Mouse (Mus musculus) erythroblast, embryonic 14.5 days (primary cell): ENCODE results near the gene Olfr159. TPM values are rescaled to one million over a fixed set of nuclear protein-coding genes. Genes with fewer than 3 reads are reported as not detected.

Source experiments
- H3K27me3 ChIP-seq: 2 replicates; pipeline ENCODE4 v1.6.1; 2012; ENCODE audit warnings: inconsistent platforms; ENCODE audit not compliant: control insufficient read depth
- H3K36me3 ChIP-seq: 2 replicates; pipeline ENCODE4 v1.6.1; 2012; ENCODE audit warnings: mild to moderate bottlenecking, inconsistent platforms; ENCODE audit not compliant: control insufficient read depth
- H3K4me1 ChIP-seq: 2 replicates; pipeline ENCODE4 v1.6.1; 2012; ENCODE audit warnings: inconsistent platforms; ENCODE audit not compliant: control insufficient read depth
- H3K4me3 ChIP-seq: replicated peaks from 2 replicates; pipeline ENCODE3; 2012; ENCODE audit warnings: moderate library complexity, mild to moderate bottlenecking, inconsistent platforms
- H3K9me3 ChIP-seq: 2 replicates; pipeline ENCODE4 v1.6.1; 2012; ENCODE audit warnings: low read length, inconsistent platforms, mixed read lengths; ENCODE audit not compliant: control insufficient read depth
- GATA1 ChIP-seq: IDR thresholded peaks from 2 replicates; pipeline ENCODE4 v1.6.1; 2012; ENCODE audit warnings: low read length, inconsistent platforms, mixed read lengths
- TAL1 ChIP-seq: IDR thresholded peaks from 3 replicates; pipeline ENCODE4 v1.6.1; 2012; ENCODE audit warnings: low read length, inconsistent platforms, mixed read lengths
- polyA plus RNA-seq: library from polyadenylated mRNA; stranded (reverse); fragments of >175 nt; gene quantifications from 2 replicates; pipeline ENCODE4 v1.2.3, GENCODE M21; 2012

The Olfr159 gene
- polyA plus RNA-seq, 1 experiment: not detected

GRCm38 (mm10) chr4:43733186-43733585 lies 37.6 kb downstream of the Olfr159 start:
- Histone ChIP-seq H3K36me3 (no peaks in the 10 kb centered on the region), H3K27me3 (no peaks in the 10 kb centered on the region), H3K4me1 (peaks cover 13% of the 10 kb centered on the region), H3K9me3 (no peaks in the 10 kb centered on the region), H3K4me3 (no peak overlapping the region)
- TF ChIP-seq GATA1 (no peak), TAL1 (no peak)

GRCm38 (mm10) chr4:43732171-43732570 lies 38.6 kb downstream of the Olfr159 start:
- Histone ChIP-seq H3K27me3 (no peaks in the 10 kb centered on the region), H3K9me3 (no peaks in the 10 kb centered on the region), H3K4me1 (peaks cover 15% of the 10 kb centered on the region)

GRCm38 (mm10) chr4:43730750-43731297 lies 40.0 kb downstream of the Olfr159 start:
- Histone ChIP-seq H3K4me3 (no peak overlapping the region), H3K4me1 (peaks cover 15% of the 10 kb centered on the region), H3K27me3 (no peaks in the 10 kb centered on the region), H3K9me3 (no peaks in the 10 kb centered on the region), H3K36me3 (no peaks in the 10 kb centered on the region)
- TF ChIP-seq GATA1 (no peak), TAL1 (no peak)

More at GRCm38 (mm10) chr4:43732171-43732570, 38.6 kb downstream of the Olfr159 start:
- TF ChIP-seq TAL1: no peak
- TF ChIP-seq GATA1: no peak
- Histone ChIP-seq H3K4me3 (no peak overlapping the region), H3K36me3 (no peaks in the 10 kb centered on the region)

- TF ChIP-seq TAL1: no peak
- TF ChIP-seq GATA1: no peak
- Histone ChIP-seq H3K4me1 (peaks cover 15% of the 10 kb centered on the region), H3K36me3 (no peaks in the 10 kb centered on the region), H3K27me3 (no peaks in the 10 kb centered on the region), H3K9me3 (no peaks in the 10 kb centered on the region), H3K4me3 (no peak within 1 kb of the TSS)
Measured at GRCm38 (mm10) chr4:43729794-43730550, 40.8 kb downstream of the Olfr159 start, which contains the start of gene Spaar. Spaar (plus strand) TSS chr4:43730034.

- H3K4me3 ChIP-seq: no peak overlapping the region
- H3K36me3 ChIP-seq: no peaks in the 10 kb centered on the region
- TF ChIP-seq GATA1: no peak
- TF ChIP-seq TAL1: no peak
- H3K4me1 ChIP-seq: peaks cover 15% of the 10 kb centered on the region
- no peaks in the 10 kb centered on the region for H3K9me3 ChIP-seq
- H3K27me3 ChIP-seq: no peaks in the 10 kb centered on the region
Measured at GRCm38 (mm10) chr4:43729126-43729525, 41.7 kb downstream of the Olfr159 start.

GRCm38 (mm10) chr4:43728576-43728954 lies 42.2 kb downstream of the Olfr159 start:
- TF ChIP-seq GATA1 (no peak), TAL1 (no peak)
- Histone ChIP-seq H3K27me3 (no peaks in the 10 kb centered on the region), H3K9me3 (no peaks in the 10 kb centered on the region), H3K4me3 (no peak overlapping the region), H3K36me3 (no peaks in the 10 kb centered on the region), H3K4me1 (peaks cover 15% of the 10 kb centered on the region)

GRCm38 (mm10) chr4:43727718-43728575 lies 42.9 kb downstream of the Olfr159 start:
- no peaks in the 10 kb centered on the region for H3K27me3 ChIP-seq
- peaks cover 15% of the 10 kb centered on the region for H3K4me1 ChIP-seq
- TF ChIP-seq GATA1 (no peak), TAL1 (no peak)

GRCm38 (mm10) chr4:43726995-43727394 lies 43.8 kb downstream of the Olfr159 start, which contains the start of gene Hrct1:
Hrct1 (plus strand) TSS chr4:43727188.
- Histone ChIP-seq H3K4me3 (no peak within 1 kb of the TSS), H3K36me3 (no peaks in the 10 kb centered on the region), H3K4me1 (peaks cover 15% of the 10 kb centered on the region), H3K9me3 (no peaks in the 10 kb centered on the region), H3K27me3 (no peaks in the 10 kb centered on the region)
- TF ChIP-seq TAL1 (no peak), GATA1 (no peak)

More at GRCm38 (mm10) chr4:43727718-43728575, 42.9 kb downstream of the Olfr159 start:
- Histone ChIP-seq H3K4me3 (no peak overlapping the region), H3K36me3 (no peaks in the 10 kb centered on the region), H3K9me3 (no peaks in the 10 kb centered on the region)
